Mouse (Mus musculus) erythroblast, embryonic 14.5 days (primary cell): ENCODE data around the gene Prickle3.

Source experiments
- GATA1 ChIP-seq: IDR thresholded peaks from 2 replicates; pipeline ENCODE4 v1.6.1; 2012; ENCODE audit warnings: low read length, inconsistent platforms, mixed read lengths
- TAL1 ChIP-seq: IDR thresholded peaks from 3 replicates; pipeline ENCODE4 v1.6.1; 2012; ENCODE audit warnings: low read length, inconsistent platforms, mixed read lengths

- TF ChIP-seq GATA1 (no peak), TAL1 (no peak)
Measured at GRCm38 (mm10) chrX:7662936-7663335, 5.9 kb downstream of the Prickle3 start.
